Mouse (Mus musculus) adrenal gland, postnatal 14 days (tissue): ENCODE results near the gene Serpinb9. TPM values are rescaled to one million over a fixed set of nuclear protein-coding genes. Genes with fewer than 3 reads are reported as not detected.

Experiments used
- total RNA-seq: library from RNA; stranded (reverse); gene quantifications from 2 replicates; pipeline ENCODE4 v1.2.3, GENCODE M21; 2021

The Serpinb9 gene
- total RNA-seq, 1 experiment from 2014 or later, result 14.4 TPM

Other genes starting within 250 kb of the Serpinb9 start
- gene Mylk4, start 219.3 kb upstream of the Serpinb9 start, total RNA-seq, result 0.07 and 2.4 TPM in 2 replicates
- gene Wrnip1, start 201.2 kb upstream of the Serpinb9 start, total RNA-seq, result 35.2 and 45.9 TPM in 2 replicates
- gene D930007J09Rik, start 200.4 kb upstream of the Serpinb9 start, total RNA-seq, result not detected in 2 replicates
- 65.7 and 67.1 TPM in 2 replicates for gene Serpinb1a, start 152.1 kb upstream of the Serpinb9 start, total RNA-seq
- not detected in 2 replicates for gene Serpinb1c, start 105.0 kb upstream of the Serpinb9 start, total RNA-seq
- gene Serpinb6b, start 38.0 kb upstream of the Serpinb9 start, total RNA-seq, result 26.4 and 27.6 TPM in 2 replicates
- 0.22 TPM in 1 of 2 replicates, not detected in the other for gene Serpinb9b, start 24.2 kb downstream of the Serpinb9 start, total RNA-seq
- gene Serpinb1b, start 75.3 kb downstream of the Serpinb9 start, total RNA-seq, result 0.23 and 0.41 TPM in 2 replicates
- gene Serpinb9c, start 156.5 kb downstream of the Serpinb9 start, total RNA-seq, result not detected in 2 replicates
- not detected in 2 replicates for gene Serpinb9d, start 189.7 kb downstream of the Serpinb9 start, total RNA-seq
- gene Serpinb9e, start 246.4 kb downstream of the Serpinb9 start, total RNA-seq, result not detected in 2 replicates